Mouse (Mus musculus): Measurements from ENCODE around the gene Lama2. TPM values are rescaled to one million over a fixed set of nuclear protein-coding genes. Genes with fewer than 3 reads are reported as not detected.

The Lama2 gene
- total RNA-seq (2015; ENCODE audit: low replicate concordance) (not detected in 2 replicates), total RNA-seq (2017; ENCODE audit: low replicate concordance) (not detected in 2 replicates)

- ATAC-seq (replicated peaks; ENCODE audit: low FRiP score, poor library complexity, severe bottlenecking): no peak
Measured at GRCm38 (mm10) chr10:27619658-27620057, at the start of gene Lama2. Gene Lama2 (minus strand): TSS chr10:27619758.

DNA sequence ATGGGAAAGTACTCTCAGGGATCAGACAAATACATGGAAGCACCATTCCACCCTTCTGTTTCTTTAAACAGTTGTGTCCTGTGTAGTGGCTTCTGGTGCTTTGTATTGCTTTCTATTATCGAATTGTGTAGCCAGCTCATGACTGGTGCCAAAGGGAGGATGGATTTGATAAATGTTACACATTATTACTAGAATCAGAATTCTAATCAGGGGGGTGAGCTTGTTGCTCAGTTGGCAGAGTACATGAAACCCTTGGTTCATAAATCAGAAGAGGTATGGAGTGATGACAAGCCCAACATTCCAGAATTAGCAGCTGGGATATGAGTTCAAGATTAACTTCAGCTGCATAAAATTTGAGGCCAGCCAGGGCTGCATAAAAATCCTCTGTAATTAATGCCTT, 44.8 kb upstream of the Lama2 start:
- ATAC-seq (replicated peaks; ENCODE audit: low FRiP score, poor library complexity, severe bottlenecking): no peak

GRCm38 (mm10) chr10:27663396-27663795, 43.8 kb upstream of the Lama2 start:
- no peak for ATAC-seq (replicated peaks; ENCODE audit: low FRiP score, poor library complexity, severe bottlenecking)

GRCm38 (mm10) chr10:27654164-27654563, 34.6 kb upstream of the Lama2 start:
- ATAC-seq (replicated peaks; ENCODE audit: low FRiP score, poor library complexity, severe bottlenecking): no peak

GRCm38 (mm10) chr10:27652694-27653335, 33.3 kb upstream of the Lama2 start:
- ATAC-seq (replicated peaks; ENCODE audit: low FRiP score, poor library complexity, severe bottlenecking): no peak

- ATAC-seq (replicated peaks; ENCODE audit: low FRiP score, poor library complexity, severe bottlenecking): no peak
Measured at GRCm38 (mm10) chr10:27635721-27636120, 16.2 kb upstream of the Lama2 start.

- ATAC-seq (replicated peaks; ENCODE audit: low FRiP score, poor library complexity, severe bottlenecking): no peak
Measured at GRCm38 (mm10) chr10:27631002-27631401, 11.4 kb upstream of the Lama2 start.

- no peak for ATAC-seq (replicated peaks; ENCODE audit: low FRiP score, poor library complexity, severe bottlenecking)
Measured at GRCm38 (mm10) chr10:27621697-27622449, 2.3 kb upstream of the Lama2 start.

- no peak for ATAC-seq (replicated peaks; ENCODE audit: low FRiP score, poor library complexity, severe bottlenecking)
Measured at GRCm38 (mm10) chr10:27617522-27618020, 2.0 kb downstream of the Lama2 start.

DNA sequence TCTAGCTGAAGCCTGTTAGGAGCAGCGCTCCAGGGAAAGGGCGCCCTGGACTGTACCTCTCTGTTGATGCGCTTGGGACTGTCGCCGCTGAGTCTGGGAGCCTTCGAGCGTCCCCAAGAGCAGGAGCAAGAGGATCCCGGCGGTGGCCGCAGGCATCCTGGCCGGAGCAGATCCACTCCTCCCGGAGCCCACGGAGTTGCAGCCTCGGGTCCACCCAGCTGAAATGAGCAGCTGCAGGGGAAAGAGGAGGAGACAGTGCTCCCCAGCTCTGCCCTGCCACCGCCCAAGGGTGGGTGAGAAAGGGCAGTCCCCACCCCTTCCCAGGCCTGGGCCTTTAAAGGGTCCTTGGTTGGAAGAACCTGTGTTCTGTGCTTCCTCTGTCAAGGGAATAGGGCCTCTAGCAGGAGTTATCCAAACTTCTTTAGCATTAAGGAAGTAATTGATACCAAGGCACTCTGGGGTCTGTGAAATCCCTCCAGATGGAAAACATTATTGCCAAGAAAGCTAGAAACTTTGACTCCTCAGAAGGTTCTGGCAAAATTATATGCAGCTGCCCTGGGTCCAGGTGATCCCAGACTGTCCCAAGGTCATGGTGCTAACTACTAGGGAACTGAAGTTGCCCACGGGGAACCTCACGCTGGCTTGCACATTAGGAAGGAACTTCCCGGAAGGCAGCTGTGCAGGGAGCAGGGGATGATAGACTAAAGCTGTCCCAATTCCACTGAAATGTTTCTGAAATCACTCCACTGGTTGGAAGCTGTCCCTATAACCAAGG, 2.7 kb downstream of the Lama2 start:
- ATAC-seq (replicated peaks; ENCODE audit: low FRiP score, poor library complexity, severe bottlenecking): no peak

DNA sequence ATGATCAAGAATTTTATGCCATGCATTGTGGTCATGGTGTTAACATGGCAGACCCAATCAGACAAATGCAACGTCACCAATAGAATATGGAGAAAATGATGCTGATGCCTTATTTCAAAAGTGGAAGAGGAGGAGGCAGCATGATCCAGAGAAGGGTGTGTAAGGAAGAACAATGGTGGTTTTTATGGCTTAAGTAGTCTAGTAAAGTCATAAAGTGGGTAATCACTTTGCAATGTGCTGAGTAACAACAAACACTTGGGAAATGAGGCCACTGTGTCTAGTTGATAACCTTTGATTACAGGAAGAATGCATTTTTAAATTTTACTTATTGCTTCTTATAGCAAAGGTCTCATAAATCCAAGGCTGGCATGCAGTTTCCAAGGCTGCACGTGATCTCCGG, 23.9 kb downstream of the Lama2 start:
- no peak for ATAC-seq (replicated peaks; ENCODE audit: low FRiP score, poor library complexity, severe bottlenecking)

- ATAC-seq (replicated peaks; ENCODE audit: low FRiP score, poor library complexity, severe bottlenecking): no peak
Measured at GRCm38 (mm10) chr10:27533217-27533616, 86.3 kb downstream of the Lama2 start.

DNA sequence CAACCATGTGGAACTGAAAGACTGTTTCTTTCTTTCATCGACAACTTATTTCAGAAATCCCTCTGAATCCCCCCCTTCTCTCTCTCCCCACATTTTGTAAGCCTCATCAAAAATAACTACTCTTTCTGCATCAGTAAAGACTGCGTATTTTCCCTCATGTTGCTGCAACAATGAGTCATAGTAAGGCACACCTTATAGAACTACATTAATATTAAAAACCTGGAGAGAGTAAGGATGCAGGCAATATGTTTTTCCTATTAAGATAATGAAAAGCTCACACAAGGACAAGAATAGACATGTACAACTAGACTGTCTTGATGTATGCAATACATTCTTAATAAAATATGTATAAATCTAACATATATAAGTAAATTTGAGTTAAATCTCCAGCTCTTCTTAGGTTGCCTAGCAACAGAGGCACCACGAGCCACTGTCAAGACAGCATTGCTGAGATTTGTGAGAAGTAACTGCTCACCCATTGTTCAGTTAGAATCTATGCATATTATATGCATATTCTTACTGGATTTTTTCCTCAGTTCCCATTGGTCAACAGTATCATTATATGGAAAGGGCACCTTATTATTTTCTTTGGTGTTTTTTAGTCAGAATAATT, 110.6 kb downstream of the Lama2 start:
- ATAC-seq (replicated peaks; ENCODE audit: low FRiP score, poor library complexity, severe bottlenecking): no peak

DNA sequence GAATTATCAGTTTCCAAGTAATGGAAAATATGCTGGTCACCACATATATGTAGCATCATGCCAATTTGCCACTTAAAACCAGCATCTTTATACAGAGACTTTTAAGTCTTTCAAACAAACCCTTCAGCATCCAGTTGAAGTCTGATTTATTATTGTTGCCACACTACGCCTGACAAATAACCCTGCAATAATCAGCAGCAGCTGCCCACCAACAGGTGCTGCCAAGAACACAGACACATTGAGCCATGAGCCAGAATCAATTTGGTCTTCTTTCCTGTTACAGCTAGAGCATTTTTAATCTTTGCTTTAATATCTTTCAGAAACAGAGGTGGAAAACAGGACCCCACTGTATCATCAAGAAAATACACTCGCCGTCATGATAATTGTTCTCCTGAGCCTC, 118.7 kb downstream of the Lama2 start:
- no peak for ATAC-seq (replicated peaks; ENCODE audit: low FRiP score, poor library complexity, severe bottlenecking)

DNA sequence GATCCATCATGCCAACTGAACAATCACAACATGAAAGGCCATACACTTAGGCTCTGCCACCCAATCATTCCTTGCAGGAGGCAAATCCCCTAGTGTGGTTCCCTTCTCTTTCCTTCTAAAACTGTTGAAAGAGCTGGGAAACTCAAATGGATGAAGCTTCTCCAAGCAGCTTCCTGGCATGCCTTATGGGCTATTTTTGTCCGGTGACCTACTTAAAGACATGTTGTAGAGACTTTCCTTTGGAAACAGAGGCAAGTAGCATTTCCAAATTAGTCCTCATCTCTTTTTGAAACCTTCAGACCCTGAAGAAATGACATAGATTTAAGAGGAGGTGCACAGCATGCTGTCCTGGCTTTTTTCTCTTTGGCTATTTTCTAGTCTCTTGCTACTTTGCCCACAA, 131.1 kb downstream of the Lama2 start:
- no peak for ATAC-seq (replicated peaks; ENCODE audit: low FRiP score, poor library complexity, severe bottlenecking)

GRCm38 (mm10) chr10:27484041-27484440, 135.5 kb downstream of the Lama2 start:
- ATAC-seq (replicated peaks; ENCODE audit: low FRiP score, poor library complexity, severe bottlenecking): no peak

GRCm38 (mm10) chr10:27475540-27475939, 144.0 kb downstream of the Lama2 start:
- ATAC-seq (replicated peaks; ENCODE audit: low FRiP score, poor library complexity, severe bottlenecking): no peak

- no peak for ATAC-seq (replicated peaks; ENCODE audit: low FRiP score, poor library complexity, severe bottlenecking)
Measured at GRCm38 (mm10) chr10:27468274-27468673, 151.3 kb downstream of the Lama2 start.

- ATAC-seq (replicated peaks; ENCODE audit: low FRiP score, poor library complexity, severe bottlenecking): no peak
Measured at GRCm38 (mm10) chr10:27413583-27414465, 205.7 kb downstream of the Lama2 start.
